Mouse (Mus musculus): ENCODE measurements at regions not wholly inside any gene's neighbourhood (a gene's known extent, or its start where the extent isn't known, plus 50 kb on each side); places are given as distances from the start of the nearest gene placed in this dataset.

DNA sequence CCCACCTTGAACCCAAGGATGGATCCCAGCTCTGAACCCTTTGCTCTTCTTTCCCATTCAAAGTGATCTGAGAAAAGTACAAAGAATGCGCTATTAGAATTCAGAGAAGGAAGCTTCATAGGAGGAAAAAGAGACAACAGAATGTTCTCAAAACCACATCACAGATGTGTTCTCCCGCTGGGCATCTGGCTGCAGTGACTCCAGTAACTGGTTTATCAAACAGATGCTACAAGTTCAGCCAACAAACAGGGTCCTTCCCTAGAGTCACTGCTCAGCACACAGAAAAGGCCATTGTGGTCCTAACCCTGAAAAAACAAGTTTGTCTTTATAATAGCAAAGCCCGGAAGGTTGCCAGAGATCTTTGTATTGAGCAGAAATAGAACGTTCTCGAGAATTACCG is 2203.5 kb upstream of the Gm7489 start:
- no peak for TF ChIP-seq CTCF (IDR thresholded peaks at IDR 0.05; ENCODE audit: low read depth, low read length)
- no peak for TF ChIP-seq GATA1 (IDR thresholded peaks at IDR 0.05; ENCODE audit: borderline replicate concordance, low read length)
